Mouse (Mus musculus) spleen, postnatal 36 days (tissue): ENCODE data around the gene Theg.

Experiments
- DNase-seq, 2 experiments: peaks; one replicate each; pipeline ENCODE4 v3.0.0; 2022; ENCODE audit warnings: low spot score in 2 of 2, mixed read lengths in 1 of 2

Theg gene

DNA sequence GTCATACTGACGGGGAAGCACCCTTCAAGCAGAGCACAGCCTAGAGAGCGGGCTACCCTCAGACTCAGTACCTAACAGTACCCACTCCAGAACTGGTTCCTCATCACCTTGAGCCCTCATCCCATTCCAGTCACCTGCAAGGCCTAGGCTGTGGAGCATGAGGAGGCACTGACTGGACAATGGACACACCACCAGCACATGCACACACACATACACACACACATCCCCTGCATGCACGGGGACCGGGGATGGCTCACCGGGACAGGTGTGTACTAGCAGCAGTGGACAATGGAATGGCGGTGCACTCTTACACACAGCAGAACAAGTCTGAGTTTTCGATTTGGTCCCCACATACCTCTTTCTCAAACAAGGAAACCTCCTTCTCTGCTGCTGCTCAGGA is 49.9 kb downstream of the Theg start:
- DNase-seq, result no peak

DNA sequence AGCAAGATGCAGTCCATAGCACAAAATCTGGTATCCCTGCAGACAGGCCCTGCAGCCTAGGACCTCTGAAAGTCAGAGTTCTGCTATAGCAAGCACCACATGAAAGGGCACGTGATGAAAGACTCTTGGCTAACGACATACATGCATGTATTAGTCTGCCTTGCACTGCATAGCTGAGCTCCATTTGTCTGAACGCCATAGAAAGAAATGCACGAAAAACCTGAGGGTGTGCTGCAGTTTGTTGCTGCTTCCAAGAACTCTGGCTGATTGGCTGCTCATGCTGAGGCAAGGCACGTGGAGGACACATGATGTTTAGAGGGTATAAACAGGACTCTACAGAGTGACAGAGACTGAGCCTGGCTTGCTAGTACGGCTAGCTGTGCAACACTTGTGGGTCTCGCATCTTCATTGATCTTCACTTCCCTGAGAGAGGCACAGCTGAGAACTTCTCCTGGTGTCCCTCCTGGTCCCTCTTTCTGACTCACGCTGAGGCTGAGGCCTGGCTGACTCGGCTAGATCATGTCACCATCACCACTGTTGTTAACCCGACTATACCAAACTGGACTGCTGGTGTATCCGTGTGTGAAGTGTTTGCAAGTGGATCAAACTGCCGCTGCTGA is 50.6 kb downstream of the Theg start:
- no peak for DNase-seq

DNA sequence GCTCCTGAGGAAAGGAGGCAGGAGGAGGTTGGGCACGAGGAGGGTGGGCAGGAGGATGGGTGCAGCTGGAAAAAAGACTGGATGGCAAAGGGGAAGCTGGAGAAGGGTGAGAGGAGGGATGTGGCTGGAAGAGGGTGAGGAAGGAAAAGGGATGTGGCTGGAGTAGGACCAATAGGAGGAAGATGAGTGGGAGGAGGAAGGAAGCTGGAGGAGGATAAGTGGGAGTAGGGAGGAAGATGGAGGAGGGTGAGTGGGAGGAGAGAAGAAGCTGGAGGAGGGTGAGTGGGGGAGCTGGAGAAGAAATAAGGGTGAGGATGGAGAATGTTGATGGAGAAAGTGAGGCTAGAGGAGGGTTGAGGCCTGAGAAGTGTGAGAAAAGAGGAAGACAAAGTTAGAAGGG is 51.7 kb downstream of the Theg start:
- no peak for DNase-seq

DNA sequence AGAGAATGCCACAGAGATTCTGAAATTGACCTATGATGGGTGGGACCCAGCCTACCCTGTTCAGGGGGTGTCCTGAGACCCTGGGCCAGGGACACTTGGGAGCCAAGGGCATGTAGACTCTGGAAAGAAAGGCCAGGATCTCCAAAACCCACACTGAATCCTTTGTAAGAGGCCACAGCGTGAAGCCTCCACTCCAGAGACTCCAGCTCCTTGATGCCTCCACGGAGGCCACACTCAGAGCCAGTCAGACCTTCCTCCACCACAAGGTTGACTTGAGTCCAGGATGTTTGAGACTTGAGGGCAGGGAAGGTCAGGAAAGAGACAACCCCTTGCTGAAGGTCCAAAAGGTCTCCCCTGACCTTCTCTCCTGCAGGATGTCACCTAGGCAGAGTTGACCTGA is 52.7 kb downstream of the Theg start:
- no peak for DNase-seq

DNA sequence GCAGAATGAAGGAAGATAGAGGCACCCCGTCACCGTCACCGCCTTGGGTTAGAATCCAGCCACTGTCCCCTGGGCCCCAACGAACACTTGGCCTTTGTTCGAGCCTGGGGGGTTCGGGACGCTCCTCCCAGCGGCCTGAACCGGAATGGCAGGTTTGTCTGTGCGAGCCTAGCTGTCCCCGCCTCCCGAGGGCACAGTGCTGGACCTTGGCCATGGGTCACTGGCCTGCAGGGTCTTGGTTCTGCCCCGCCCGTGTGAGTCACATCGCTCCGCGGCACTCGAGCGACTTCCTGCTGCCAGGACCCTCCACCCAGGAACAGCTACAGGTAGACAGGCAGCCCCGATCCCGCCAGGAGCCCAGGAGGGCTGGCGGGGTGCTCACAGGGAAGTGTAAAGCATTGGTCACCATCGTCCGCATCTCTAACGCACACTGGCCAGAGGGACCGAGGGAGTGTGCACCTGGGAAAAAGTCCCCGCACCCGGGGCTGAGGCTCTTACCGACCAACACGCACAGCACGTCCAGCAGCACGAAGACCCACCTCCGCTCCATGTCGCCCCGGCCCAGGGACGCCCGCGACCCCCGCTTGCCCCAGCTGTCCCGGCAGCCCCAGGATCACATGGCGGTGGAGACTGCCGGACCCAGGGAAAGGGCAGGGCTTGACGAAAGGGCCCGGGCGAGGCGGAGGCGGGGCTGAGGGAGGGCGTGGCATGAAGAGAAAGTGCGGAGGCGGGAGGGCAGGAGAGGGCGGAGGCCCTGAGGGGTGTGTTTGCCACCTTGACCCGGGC is 53.8 kb downstream of the Theg start, which contains the start of gene Plpp2:
Gene Plpp2 (minus strand): TSS at position 671 of the 786 bp plus-strand sequence.
- peak; percentile 75 to 79 for DNase-seq

DNA sequence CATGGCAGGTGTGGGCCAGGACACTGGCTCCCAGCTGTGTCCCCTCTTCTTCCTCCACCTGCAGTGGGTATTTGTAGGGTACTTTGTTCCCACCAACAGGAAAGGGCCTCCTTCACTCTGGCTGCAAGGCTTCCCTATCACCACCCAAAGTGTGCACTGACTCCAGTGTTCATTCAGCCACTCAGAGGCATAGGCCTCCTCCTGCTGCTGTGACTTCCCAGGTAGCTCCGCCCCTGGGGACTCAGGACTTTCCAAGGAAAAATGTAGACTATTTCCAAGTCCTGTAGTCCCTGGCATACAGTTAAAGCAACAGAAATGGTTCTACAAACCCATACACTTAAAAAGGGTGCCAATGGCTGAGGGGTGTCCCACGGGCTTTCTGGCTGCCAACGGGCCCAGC is 54.5 kb downstream of the Theg start:
- no peak for DNase-seq

DNA sequence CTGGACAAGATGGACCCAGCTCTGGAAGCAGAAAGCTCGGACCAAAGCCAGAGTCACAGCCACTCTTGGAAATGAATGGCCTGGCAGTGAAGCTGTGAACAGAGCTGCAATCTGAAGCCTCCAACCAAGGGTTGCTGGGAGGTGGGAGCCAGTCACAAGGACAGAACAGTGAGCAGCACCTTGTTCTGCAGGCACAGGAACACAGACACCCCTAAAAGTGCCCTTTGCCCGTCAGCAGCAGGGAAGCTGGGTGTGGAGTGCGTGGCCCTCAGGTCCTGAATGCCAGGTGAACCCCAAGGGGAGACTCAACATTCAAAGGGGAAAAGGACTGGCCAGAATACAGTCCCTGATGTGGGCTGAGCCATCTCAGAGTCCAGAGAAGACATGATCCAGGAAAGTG is 55.5 kb downstream of the Theg start:
- DNase-seq, result no peak

DNA sequence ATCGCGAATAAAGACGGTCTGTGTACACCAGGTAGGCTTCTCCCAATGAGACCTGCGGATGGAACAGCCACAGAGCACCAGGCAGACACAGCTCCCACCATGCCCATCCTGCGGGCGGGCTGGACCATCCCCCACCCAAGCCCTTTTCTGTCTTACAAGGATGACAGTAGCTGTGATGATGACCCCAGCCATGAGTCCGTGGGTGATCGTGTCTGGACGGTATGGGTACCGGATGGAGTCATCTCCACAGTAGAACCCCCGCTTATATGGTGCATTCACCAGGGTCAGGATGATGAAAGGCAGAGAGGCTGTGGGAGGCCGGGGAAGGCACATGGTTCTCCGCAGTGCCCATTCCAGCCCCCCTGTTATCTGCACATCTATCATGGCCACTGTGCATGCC is 56.4 kb downstream of the Theg start:
- no peak for DNase-seq

DNA sequence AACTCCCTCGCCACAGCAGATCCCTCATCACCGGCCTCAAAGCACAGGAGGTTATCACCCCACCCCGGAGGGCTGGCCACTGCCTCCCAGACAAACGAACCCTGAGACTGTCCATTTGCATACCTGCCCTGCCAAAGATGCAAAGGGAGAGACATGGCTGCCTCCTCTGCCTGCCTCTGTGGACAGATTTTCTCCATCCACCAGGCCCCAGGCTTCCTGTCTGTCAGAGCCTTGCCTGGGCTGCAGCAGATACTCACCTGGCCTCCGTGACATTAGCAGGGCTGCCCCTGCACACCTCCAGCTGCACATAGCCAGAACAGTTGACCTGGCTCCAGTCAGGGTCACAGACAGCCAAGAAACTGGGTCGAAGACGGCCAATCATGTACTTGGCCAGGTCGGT is 56.9 kb downstream of the Theg start:
- no peak for DNase-seq

DNA sequence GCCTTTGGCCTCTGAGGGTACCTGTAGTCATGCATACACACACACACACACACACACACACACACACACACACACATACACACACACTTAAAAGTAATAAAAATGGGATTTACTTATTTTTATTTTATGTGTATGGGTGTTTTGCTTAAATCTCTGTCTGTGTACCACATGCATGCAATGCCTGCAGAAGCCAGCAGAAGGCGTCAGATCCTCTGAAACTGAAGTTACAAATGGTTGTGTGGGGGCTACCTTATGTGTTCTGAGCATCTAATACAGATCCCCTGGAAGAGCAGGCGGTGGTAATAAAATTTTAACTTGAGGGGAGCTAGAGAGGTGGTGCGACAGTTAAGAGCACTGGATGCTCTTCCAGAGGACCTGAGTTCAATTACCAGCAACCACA is 59.0 kb downstream of the Theg start:
- DNase-seq, result no peak

DNA sequence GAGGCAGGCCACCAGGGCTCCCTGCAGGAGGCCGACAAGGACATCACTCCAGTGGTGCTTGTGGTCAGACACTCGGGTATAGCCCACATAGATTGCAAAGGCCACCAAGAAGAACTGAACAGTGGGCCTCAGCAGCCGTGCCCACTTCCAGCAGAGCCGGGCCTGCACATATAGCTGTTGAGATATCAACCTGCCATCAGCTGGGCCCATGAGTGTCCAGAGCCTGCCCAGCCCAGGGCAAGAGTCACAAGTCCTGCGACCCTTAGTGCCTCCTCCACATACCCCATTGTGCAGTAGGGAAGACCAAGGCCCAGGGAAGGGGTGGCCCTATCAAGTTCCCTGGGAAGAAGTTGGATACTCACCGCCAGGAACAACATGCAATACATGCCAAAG is 59.7 kb downstream of the Theg start:
- DNase-seq, result no peak

DNA sequence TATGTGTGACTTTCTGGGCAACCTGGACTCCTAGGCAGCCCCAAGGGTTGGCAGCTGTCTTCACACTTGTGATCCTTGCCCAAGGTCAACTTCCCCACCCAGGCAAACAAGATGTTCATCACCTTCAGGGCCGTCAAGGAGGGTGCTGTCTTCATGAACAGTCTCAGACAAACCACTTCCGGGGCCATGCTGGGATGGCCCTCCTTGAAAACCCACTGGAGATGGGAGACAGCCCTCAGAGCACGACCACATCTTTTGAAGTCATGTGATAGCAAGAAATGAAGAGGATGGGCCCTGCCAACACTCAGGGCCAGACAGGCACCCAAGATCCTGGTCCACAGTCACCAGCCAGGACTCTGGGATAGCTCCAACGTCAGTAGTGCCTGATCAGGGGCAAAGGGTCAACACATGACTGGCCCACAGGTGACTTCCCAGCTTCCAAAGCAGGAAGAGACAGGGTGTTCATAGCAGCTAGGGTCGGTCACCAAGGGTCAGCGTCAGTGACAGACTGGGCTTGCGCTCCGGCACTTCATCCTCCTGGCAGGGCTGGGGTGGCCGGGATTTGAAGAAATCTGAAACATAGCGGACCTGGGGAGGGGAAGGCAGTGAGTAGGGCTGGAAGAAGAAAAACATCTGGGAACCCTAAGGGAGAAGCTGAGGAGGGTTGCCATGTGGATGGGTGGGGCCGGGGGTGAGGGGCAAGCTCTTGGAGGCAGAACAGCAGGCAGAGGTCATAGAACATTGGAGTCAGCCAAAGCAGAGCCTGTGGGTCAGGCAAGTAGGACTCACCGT is 60.3 kb downstream of the Theg start:
- DNase-seq, result no peak
